Mouse (Mus musculus): ENCODE data around the gene Slc25a11.

DNA sequence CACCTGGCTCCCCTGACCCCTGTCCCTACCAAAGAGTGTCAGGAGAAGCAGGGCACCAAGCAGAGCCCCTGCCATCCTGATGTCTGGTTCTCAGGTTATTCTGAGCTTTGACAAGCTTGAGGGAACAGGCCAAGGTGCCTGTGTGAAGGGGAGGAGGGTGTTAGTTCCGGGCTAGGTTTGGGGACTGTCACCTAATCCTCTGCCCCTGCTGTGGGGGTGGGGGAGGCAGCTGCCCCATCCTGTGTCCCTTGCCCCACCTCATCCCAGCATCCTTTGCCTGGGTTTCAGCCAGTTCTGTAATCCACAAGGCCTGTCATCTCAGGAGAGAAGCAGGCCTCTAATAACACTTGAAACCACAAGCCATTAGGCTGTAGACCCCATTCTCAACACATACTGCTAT lies 28.2 kb downstream of the Slc25a11 start, which contains the start of gene Chrne:
- TF ChIP-seq HCFC1 (IDR thresholded peaks at IDR 0.05; ENCODE audit: borderline replicate concordance, insufficient read depth, low read length): no peak
- TF ChIP-seq CHD2 (IDR thresholded peaks at IDR 0.05; ENCODE audit: low read depth, low read length): no peak
- TF ChIP-seq MAFK (IDR thresholded peaks at IDR 0.05; ENCODE audit: insufficient read depth, low read depth, low read length): no peak
- TF ChIP-seq ZC3H11A (IDR thresholded peaks at IDR 0.05; ENCODE audit: borderline replicate concordance, low read depth, low read length): no peak
